Mouse (Mus musculus): Measurements from ENCODE around the gene Miga2.

The Miga2 gene

GRCm38 (mm10) chr2:30358533-30359531, 5.2 kb upstream of the Miga2 start, which contains the start of gene Sh3glb2:
Gene Sh3glb2 (minus strand): TSS chr2:30359337.
- in situ Hi-C loops (cut with MseI, MboI): no loop called here

DNA sequence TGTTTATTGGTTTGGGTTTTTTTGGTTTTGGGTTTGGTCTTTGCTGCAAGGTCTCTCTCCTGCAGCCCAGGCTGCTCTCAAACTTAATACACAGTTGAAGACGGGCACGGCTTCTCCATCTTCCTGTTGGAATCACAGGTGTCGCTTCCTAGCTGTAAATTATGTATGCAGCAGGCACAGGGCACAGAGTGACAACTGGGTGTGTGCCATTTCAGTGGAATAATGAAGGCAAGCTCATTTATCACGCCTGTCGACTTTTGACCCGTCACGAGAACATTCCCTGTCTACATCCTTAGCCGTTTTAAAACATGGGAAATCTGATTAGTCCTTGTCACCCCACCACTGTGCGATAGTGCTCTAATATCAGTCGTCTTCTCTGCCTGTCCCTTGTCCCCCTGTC, 3.4 kb upstream of the Miga2 start:
- in situ Hi-C loops (cut with MseI, MboI): no loop called here

DNA sequence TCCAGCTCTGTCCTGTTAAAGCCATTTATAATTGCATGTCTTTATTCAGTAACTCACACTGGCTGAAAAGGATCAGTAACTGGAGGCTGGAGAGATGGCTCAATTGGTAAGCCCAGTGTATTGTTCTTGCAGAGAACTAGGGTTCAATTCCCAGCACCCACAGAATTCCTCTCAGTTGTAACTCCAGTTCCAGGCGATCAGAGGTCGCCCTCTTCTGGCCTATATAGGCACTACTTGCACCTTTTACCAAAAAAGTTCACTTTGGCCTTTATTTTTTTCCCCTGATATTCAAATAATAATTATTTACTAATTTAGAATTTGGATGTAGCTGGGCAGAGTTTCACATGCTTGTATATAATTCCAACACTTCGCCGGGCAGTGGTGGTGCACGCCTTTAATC, 1.2 kb upstream of the Miga2 start:
- in situ Hi-C loops (cut with MseI, MboI): no loop called here

- in situ Hi-C loops (cut with MseI, MboI): no loop called here
Observed at GRCm38 (mm10) chr2:30365281-30366069, 1.4 kb downstream of the Miga2 start.

DNA sequence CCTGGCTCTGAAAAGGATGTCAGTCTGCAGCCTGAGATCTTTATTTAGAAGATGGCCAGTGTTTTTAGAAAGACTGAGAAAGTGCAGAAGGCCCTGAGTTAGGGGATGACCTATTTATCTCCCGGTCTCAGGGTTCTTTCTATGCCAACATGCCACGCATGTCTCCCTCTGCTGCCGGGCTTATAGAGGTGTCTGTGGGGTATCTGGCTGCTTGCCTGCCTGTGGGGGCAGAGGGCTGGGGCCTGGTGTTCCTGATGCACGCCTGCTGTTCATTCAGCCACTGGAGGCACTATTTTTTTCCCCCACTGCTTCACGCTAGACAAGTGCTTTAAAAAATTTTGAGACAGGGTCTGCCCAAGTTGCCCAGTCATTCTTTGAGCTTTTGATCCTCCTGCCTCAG, 2.2 kb downstream of the Miga2 start:
- in situ Hi-C loops (cut with MseI, MboI): no loop called here

- in situ Hi-C loops (cut with MseI, MboI): no loop called here
Observed at GRCm38 (mm10) chr2:30371544-30371943, 7.5 kb downstream of the Miga2 start.

GRCm38 (mm10) chr2:30372726-30373125, 8.7 kb downstream of the Miga2 start:
- in situ Hi-C loops (cut with MseI, MboI): no loop called here

DNA sequence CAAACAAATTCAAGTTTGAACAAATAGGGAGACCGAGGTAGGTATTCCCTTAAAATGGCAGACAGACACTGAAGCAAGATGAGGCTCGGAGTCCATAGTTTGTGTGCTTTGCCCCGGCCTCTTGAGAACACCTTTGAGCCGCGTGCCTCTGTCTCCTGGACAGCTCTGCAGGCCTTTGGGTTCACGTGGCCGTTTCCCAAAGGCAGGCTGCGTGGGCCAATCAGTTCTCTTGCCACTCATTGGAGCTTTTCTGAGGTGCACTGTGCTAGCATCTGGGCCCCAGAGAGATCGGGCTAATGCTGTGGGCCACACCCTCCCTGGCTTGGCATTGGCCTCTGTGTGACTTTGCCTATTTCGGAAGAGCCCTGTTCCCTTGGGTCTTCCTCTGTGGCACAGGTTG, 11.9 kb downstream of the Miga2 start:
- in situ Hi-C loops (cut with MseI, MboI): no loop called here

- in situ Hi-C loops (cut with MseI, MboI): no loop called here
Observed at GRCm38 (mm10) chr2:30377721-30378120, 13.7 kb downstream of the Miga2 start.

DNA sequence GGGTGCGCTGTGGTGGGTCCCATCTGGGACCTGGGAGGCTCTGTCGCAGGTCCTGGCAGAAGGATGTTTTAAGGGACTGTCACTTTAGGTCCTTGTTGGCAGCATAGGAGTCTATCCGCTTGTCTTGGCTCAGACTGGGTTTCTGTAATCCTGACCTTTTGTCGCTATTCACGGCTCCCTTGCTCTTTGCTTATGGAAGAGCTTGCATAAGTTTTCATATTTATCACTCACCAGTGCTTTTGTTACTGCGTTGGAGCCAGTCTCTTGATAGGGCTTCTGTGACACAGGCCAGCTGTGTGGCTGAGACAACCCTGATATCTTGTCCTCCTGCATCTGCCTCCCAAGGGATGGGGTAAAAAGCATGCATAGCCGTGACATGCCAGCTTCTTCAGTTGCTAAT, 15.3 kb downstream of the Miga2 start:
- in situ Hi-C loops (cut with MseI, MboI): no loop called here

- in situ Hi-C loops (cut with MseI, MboI): no loop called here
Observed at GRCm38 (mm10) chr2:30380564-30381376, 16.7 kb downstream of the Miga2 start.

GRCm38 (mm10) chr2:30381377-30381725, 17.3 kb downstream of the Miga2 start:
- in situ Hi-C loops (cut with MseI, MboI): no loop called here

GRCm38 (mm10) chr2:30384814-30385213, 20.8 kb downstream of the Miga2 start:
- in situ Hi-C loops (cut with MseI, MboI): no loop called here

DNA sequence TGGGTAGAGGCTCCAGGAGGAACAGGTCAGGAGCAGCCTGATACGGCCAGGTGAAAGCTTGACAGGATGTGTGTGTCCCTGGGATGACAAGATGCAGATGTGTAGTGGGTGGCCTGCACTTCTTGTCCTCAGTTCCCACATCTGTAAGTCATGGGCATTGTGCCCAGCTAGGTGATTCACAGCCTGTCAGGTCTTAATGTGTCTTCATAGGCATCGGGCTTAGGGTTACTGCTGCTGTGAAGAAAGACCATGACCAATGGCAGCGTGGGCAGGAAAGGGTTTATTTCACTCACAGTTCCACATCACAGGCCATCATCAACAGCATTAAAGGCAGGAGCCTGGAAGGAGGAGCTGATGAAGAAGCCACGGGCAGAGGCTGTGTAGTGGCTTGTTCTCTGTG, 21.6 kb downstream of the Miga2 start:
- in situ Hi-C loops (cut with MseI, MboI): no loop called here

GRCm38 (mm10) chr2:30386913-30387312, 22.9 kb downstream of the Miga2 start:
- in situ Hi-C loops (cut with MseI, MboI): no loop called here

DNA sequence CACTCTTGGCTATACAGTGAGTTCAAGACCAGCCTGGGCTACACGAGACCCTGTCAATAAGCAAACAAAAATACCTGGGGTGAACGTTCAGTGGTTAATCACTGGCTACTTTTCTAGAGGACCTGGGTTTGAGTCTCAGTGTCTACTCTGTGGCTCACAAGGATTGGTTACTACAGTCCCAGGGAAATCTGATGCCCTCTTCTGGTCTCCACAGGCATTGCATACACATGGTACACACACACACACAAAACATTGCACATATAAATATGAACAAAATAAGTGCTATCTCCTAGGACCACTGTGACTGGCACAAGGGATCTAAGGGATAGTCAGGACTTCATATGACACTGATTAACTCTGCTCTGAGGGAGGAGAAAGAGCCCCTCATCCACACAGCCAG, 25.0 kb downstream of the Miga2 start:
- in situ Hi-C loops (cut with MseI, MboI): no loop called here

GRCm38 (mm10) chr2:30392114-30392576, 28.1 kb downstream of the Miga2 start, which contains the start of gene Dolpp1:
Gene Dolpp1 (plus strand): TSS chr2:30392254.
- in situ Hi-C loops (cut with MseI, MboI): no loop called here

DNA sequence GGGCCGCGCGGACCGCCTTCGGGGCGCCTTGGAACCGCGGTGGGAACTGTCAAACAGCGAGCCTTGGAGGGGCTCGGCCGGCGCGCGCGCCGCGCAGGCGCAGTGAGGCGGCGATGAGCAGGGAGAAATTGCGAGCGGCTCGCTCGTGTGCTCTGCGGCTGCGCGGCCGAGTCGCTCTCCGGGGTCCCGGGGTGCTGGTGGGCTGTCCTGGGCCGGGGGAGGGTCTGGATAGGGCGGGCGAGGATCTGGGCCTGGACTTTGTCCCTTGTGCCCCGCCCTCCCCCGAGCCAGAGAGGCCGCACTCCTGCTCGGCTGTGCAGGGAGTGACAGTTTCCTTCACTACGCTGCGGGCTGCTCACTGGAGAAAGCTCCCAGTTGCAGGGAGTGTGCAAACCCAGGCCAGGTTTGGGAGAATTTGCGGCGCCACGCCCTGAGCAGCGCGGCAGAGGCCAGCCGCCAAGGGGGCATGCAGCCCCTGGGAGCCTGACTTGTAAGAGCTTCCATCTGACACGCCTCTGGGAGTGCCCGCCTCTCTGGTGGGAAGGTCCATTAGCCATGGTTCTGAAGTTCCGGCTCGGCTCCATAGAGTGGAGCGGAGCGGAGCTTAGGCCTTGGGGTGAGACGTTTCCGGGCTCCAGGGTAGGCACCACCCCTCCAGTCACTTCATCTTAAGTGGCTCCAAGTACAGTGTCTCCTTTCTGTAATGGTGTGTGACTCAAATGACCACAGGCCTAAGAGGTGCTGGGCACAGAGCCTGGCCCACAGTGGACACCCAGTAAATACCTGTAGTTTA, 28.7 kb downstream of the Miga2 start:
- in situ Hi-C loops (cut with MseI, MboI): no loop called here

DNA sequence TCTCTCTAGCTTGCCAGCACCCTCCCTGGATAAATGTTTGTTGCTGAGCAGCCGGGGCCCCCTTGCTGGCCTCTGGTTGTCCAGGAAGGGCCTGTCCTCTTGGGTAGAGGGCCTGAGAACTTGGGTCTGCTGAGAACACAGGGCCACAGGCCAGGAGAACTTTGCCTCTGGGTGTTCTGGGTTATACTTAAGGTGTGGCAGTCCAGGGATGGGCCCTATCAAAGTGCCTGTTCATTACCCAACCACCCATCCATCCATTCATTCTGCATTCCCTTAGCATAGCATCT, 29.3 kb downstream of the Miga2 start:
- in situ Hi-C loops (cut with MseI, MboI): no loop called here

- in situ Hi-C loops (cut with MseI, MboI): no loop called here
Observed at GRCm38 (mm10) chr2:30395757-30396156, 31.7 kb downstream of the Miga2 start.

DNA sequence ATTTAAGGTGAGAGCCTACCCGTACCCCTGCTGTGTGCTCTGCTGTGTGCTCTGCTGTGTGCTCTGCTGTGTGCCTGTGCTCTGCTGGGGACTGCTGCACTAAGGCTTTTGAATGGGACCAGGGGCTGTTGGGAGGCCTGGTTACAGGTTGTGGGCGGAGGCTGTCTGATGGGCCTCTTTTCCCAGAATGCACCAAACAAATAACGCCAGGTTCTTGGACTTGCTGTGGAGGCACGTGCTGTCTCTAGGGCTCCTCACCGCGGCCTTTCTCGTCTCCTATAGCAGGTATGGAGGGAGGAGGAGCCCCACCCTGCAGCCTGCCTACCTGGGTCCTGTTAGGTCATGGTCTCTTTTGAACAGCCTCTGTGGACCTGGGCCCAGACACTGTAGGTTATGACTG, 32.2 kb downstream of the Miga2 start:
- in situ Hi-C loops (cut with MseI, MboI): no loop called here

All from mouse trophoblast stem cell (cell line).